Mouse (Mus musculus): ENCODE data around the gene Traf1. TPM values are rescaled to one million over a fixed set of nuclear protein-coding genes. Genes with fewer than 3 reads are reported as not detected.

Gene Traf1
- polyA plus RNA-seq, 1 experiment from 2014 or later: 18.6 TPM

- 74% methylated on average over 7 of the region's 7 CpGs for WGBS
- Histone ChIP-seq H3K4me2 (ENCODE audit: low read length) (no peak overlapping the region), H3K9ac (ENCODE audit: low read depth, low read length) (no peak overlapping the region), H3K27ac (no peak overlapping the region), H3K4me3 (replicated peaks; ENCODE audit: low read depth, low read length) (no peak overlapping the region), H3K36me3 (ENCODE audit: insufficient read depth, low read length) (no peaks in the 10 kb centered on the region), H3K4me1 (replicated peaks; ENCODE audit: insufficient read depth, low read length) (peaks cover 11% of the 10 kb centered on the region; the same call in 1 of the 2 replicates), H3K9me3 (replicated peaks; ENCODE audit: low read length) (no peaks in the 10 kb centered on the region), H3K27me3 (ENCODE audit: insufficient read depth, low read length) (no peaks in the 10 kb centered on the region)
- no peak for TF ChIP-seq CTCF (IDR thresholded peaks at IDR 0.05; ENCODE audit: low read depth)
- ATAC-seq (replicated peaks; ENCODE audit: low FRiP score, low read depth): no peak
- no peak for DNase-seq (ENCODE audit: low spot score)
Measured at GRCm38 (mm10) chr2:34969166-34969565, 7.6 kb upstream of the Traf1 start.

- DNase-seq (ENCODE audit: low spot score) (no peak), ATAC-seq (replicated peaks; ENCODE audit: low FRiP score, low read depth) (no peak)
- H3K9ac ChIP-seq (ENCODE audit: low read depth, low read length): no peak overlapping the region
- WGBS: 86% methylated on average over 8 of the region's 8 CpGs
- no peak for TF ChIP-seq CTCF (IDR thresholded peaks at IDR 0.05; ENCODE audit: low read depth)
- no peak overlapping the region for H3K4me3 ChIP-seq (replicated peaks; ENCODE audit: low read depth, low read length)
- H3K27ac ChIP-seq: no peak overlapping the region
- no peak overlapping the region for H3K4me2 ChIP-seq (ENCODE audit: low read length)
- H3K36me3 ChIP-seq (ENCODE audit: insufficient read depth, low read length): no peaks in the 10 kb centered on the region
- peaks cover 11% of the 10 kb centered on the region; the same call in 1 of the 2 replicates for H3K4me1 ChIP-seq (replicated peaks; ENCODE audit: insufficient read depth, low read length)
- H3K9me3 ChIP-seq (replicated peaks; ENCODE audit: low read length): no peaks in the 10 kb centered on the region
- no peaks in the 10 kb centered on the region for H3K27me3 ChIP-seq (ENCODE audit: insufficient read depth, low read length)
Measured at GRCm38 (mm10) chr2:34966243-34966934, 4.8 kb upstream of the Traf1 start.

- H3K4me1 ChIP-seq (replicated peaks; ENCODE audit: insufficient read depth, low read length): peaks cover 16% of the 10 kb centered on the region; the same call in 1 of the 2 replicates
- DNase-seq (ENCODE audit: low spot score) (no peak), ATAC-seq (replicated peaks; ENCODE audit: low FRiP score, low read depth) (no peak)
- no peaks in the 10 kb centered on the region for H3K9me3 ChIP-seq (replicated peaks; ENCODE audit: low read length)
- WGBS: 66% methylated on average over 8 of the region's 8 CpGs
- H3K27ac ChIP-seq: no peak overlapping the region
- H3K27me3 ChIP-seq (ENCODE audit: insufficient read depth, low read length): no peaks in the 10 kb centered on the region
- H3K4me2 ChIP-seq (ENCODE audit: low read length): no peak overlapping the region
- H3K36me3 ChIP-seq (ENCODE audit: insufficient read depth, low read length): no peaks in the 10 kb centered on the region
- no peak overlapping the region for H3K9ac ChIP-seq (ENCODE audit: low read depth, low read length)
- H3K4me3 ChIP-seq (replicated peaks; ENCODE audit: low read depth, low read length): no peak overlapping the region
- TF ChIP-seq CTCF (IDR thresholded peaks at IDR 0.05; ENCODE audit: low read depth): no peak
Measured at GRCm38 (mm10) chr2:34965806-34966205, 4.2 kb upstream of the Traf1 start.

GRCm38 (mm10) chr2:34965293-34965692 lies 3.7 kb upstream of the Traf1 start:
- Histone ChIP-seq H3K27ac (no peak overlapping the region), H3K9ac (ENCODE audit: low read depth, low read length) (no peak overlapping the region), H3K36me3 (ENCODE audit: insufficient read depth, low read length) (no peaks in the 10 kb centered on the region), H3K4me2 (ENCODE audit: low read length) (peak overlapping the region; percentile 0; the same call in 1 of the 2 replicates), H3K4me3 (replicated peaks; ENCODE audit: low read depth, low read length) (no peak overlapping the region), H3K9me3 (replicated peaks; ENCODE audit: low read length) (no peaks in the 10 kb centered on the region), H3K4me1 (replicated peaks; ENCODE audit: insufficient read depth, low read length) (peaks cover 16% of the 10 kb centered on the region; the same call in 1 of the 2 replicates), H3K27me3 (ENCODE audit: insufficient read depth, low read length) (no peaks in the 10 kb centered on the region)
- DNase-seq (ENCODE audit: low spot score) (peak; percentile 89), ATAC-seq (replicated peaks; ENCODE audit: low FRiP score, low read depth) (no peak; the same call in 1 of the 2 replicates)
- WGBS: 28% methylated on average over 9 of the region's 9 CpGs
- TF ChIP-seq CTCF (IDR thresholded peaks at IDR 0.05; ENCODE audit: low read depth): no peak

- no peaks in the 10 kb centered on the region for H3K9me3 ChIP-seq (replicated peaks; ENCODE audit: low read length)
- no peak for ATAC-seq (replicated peaks; ENCODE audit: low FRiP score, low read depth)
- H3K4me1 ChIP-seq (replicated peaks; ENCODE audit: insufficient read depth, low read length): peaks cover 16% of the 10 kb centered on the region; the same call in 1 of the 2 replicates
- H3K27me3 ChIP-seq (ENCODE audit: insufficient read depth, low read length): no peaks in the 10 kb centered on the region
- no peak overlapping the region for H3K9ac ChIP-seq (ENCODE audit: low read depth, low read length)
- no peaks in the 10 kb centered on the region for H3K36me3 ChIP-seq (ENCODE audit: insufficient read depth, low read length)
- H3K27ac ChIP-seq: no peak overlapping the region
- TF ChIP-seq CTCF (IDR thresholded peaks at IDR 0.05; ENCODE audit: low read depth): no peak
- no peak overlapping the region for H3K4me2 ChIP-seq (ENCODE audit: low read length)
- DNase-seq (ENCODE audit: low spot score): no peak
- WGBS: 63% methylated on average over 9 of the region's 9 CpGs
- no peak overlapping the region for H3K4me3 ChIP-seq (replicated peaks; ENCODE audit: low read depth, low read length)
Measured at GRCm38 (mm10) chr2:34964651-34965050, 3.1 kb upstream of the Traf1 start.

- no peak overlapping the region for H3K4me2 ChIP-seq (ENCODE audit: low read length)
- DNase-seq (ENCODE audit: low spot score) (no peak), ATAC-seq (replicated peaks; ENCODE audit: low FRiP score, low read depth) (no peak)
- WGBS: 64% methylated on average over 6 of the region's 6 CpGs
- H3K27me3 ChIP-seq (ENCODE audit: insufficient read depth, low read length): no peaks in the 10 kb centered on the region
- H3K4me1 ChIP-seq (replicated peaks; ENCODE audit: insufficient read depth, low read length): peaks cover 16% of the 10 kb centered on the region; the same call in 1 of the 2 replicates
- H3K4me3 ChIP-seq (replicated peaks; ENCODE audit: low read depth, low read length): no peak overlapping the region
- H3K9ac ChIP-seq (ENCODE audit: low read depth, low read length): no peak overlapping the region
- H3K9me3 ChIP-seq (replicated peaks; ENCODE audit: low read length): no peaks in the 10 kb centered on the region
- TF ChIP-seq CTCF (IDR thresholded peaks at IDR 0.05; ENCODE audit: low read depth): no peak
- no peak overlapping the region for H3K27ac ChIP-seq
- no peaks in the 10 kb centered on the region for H3K36me3 ChIP-seq (ENCODE audit: insufficient read depth, low read length)
Measured at GRCm38 (mm10) chr2:34964230-34964629, 2.7 kb upstream of the Traf1 start.

Measured in kidney, postnatal 0 days (tissue).